Mouse (Mus musculus) stomach, embryonic 14.5 days (tissue): ENCODE measurements around the gene Klhl26. TPM values are rescaled to one million over a fixed set of nuclear protein-coding genes. Genes with fewer than 3 reads are reported as not detected.

Source experiments
- ATAC-seq: fragments of 200-750 bp; cut with Nextera tagmentation; 2 replicates; pipeline ENCODE4 v1.8.0; 2017; ENCODE audit warnings: low read depth, moderate TSS enrichment; ENCODE audit not compliant: insufficient number of reproducible peaks, insufficient read depth, low FRiP score
- H3K27ac ChIP-seq: fragments of 300-500 bp; sonication (generic); 2 replicates; pipeline ENCODE4 v1.5.1; 2014; ENCODE audit warnings: mild to moderate bottlenecking, low read length, moderate library complexity, mixed read lengths
- H3K27me3 ChIP-seq: fragments of 300-500 bp; sonication (generic); 2 replicates; pipeline ENCODE4 v1.6.1; 2014; ENCODE audit warnings: low read length, control low read depth, mixed read lengths; ENCODE audit not compliant: control insufficient read depth, insufficient read depth
- H3K36me3 ChIP-seq: fragments of 300-500 bp; sonication (generic); 2 replicates; pipeline ENCODE4 v1.6.1; 2014; ENCODE audit warnings: mild to moderate bottlenecking, control low read depth, low read length, moderate library complexity, mixed read lengths; ENCODE audit not compliant: control insufficient read depth, insufficient read depth
- H3K4me1 ChIP-seq: fragments of 300-500 bp; sonication (generic); 2 replicates; pipeline ENCODE4 v1.6.1; 2014; ENCODE audit warnings: low read length, control low read depth, mixed read lengths; ENCODE audit not compliant: control insufficient read depth, insufficient read depth
- H3K4me2 ChIP-seq: fragments of 300-500 bp; sonication (generic); replicated peaks from 2 replicates; pipeline ENCODE4 v1.6.1; 2014; ENCODE audit warnings: low read depth, low read length, control low read depth
- H3K4me3 ChIP-seq: fragments of 300-500 bp; sonication (generic); 2 replicates; pipeline ENCODE4 v1.5.1; 2014; ENCODE audit warnings: low read depth, low read length, control low read depth
- H3K9ac ChIP-seq: fragments of 300-500 bp; sonication (generic); replicated peaks from 2 replicates; pipeline ENCODE4 v1.6.1; 2014; ENCODE audit warnings: low read depth, mild to moderate bottlenecking, control low read depth, low read length, moderate library complexity, mixed read lengths
- H3K9me3 ChIP-seq: fragments of 300-500 bp; sonication (generic); 2 replicates; pipeline ENCODE4 v1.6.1; 2016; ENCODE audit warnings: low read depth, low read length, control low read depth; ENCODE audit not compliant: control insufficient read depth
- WGBS: fragments of 180-500 bp; shearing (Covaris S2); extraction: QIAGEN DNeasy Blood & Tissue Kit; methylation state at CpG from one replicate; pipeline ENCODE4 v1.1.7; 2014; 5-methylcytosine and 5-hydroxymethylcytosine counted together
- polyA plus RNA-seq: library from polyadenylated mRNA; unstranded; fragments of >200 nt; fragmentation: Nextera tagmentation; extraction: Ambion mirVana; gene quantifications from 2 replicates; pipeline ENCODE4 v1.2.1, GENCODE M21; 2014

The Klhl26 gene
- polyA plus RNA-seq, 1 experiment from 2014 or later = 22.1 TPM

DNA sequence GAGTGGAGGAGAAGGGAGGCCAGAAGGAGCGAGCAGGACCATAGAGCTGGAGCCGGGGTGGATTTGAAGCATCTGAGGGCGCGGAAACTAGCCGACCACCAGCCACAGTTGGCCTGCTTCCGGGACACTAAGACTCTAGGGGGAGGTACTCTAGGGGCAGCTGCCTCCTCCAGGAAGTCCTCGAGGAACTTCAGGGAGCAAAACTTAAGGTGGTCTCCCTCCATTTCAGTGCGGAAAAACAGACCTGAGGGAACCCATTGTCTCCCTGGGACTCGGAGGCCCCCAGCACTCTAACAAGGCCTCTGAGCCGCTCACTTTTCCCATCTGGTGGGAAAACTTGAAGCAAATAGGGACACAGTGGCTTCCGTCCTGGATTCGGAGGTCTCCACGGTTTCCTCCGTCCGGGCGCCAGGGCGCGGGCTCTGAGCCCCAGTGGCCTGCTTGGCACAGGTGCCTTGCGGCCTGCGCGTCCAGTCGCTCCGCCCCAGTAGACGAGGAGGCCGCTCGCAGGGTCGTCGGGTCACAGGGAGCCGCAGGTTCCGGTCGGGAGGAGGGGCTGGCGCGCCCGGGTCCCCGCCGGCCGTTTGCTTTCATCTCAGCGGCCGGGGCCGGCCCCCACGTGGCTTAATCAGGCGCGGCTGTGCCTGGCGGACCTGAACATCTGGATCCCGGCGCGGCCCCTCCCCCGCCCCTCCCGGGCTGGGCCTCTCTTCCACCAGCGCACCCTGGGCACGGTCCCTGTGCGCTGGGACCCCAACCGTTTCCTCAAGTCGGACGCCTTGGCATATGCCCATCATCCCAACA lies 11.4 kb upstream of the Klhl26 start:
- peaks cover 76% of the 10 kb centered on the region for H3K27me3 ChIP-seq
- H3K9ac ChIP-seq = no peak overlapping the region
- H3K27ac ChIP-seq = no peak overlapping the region
- H3K4me1 ChIP-seq = peaks cover 25% of the 10 kb centered on the region
- no peaks in the 10 kb centered on the region for H3K36me3 ChIP-seq
- peak overlapping the region; percentile 46 for H3K4me2 ChIP-seq
- H3K9me3 ChIP-seq = no peaks in the 10 kb centered on the region
- 4% methylated on average over 55 of the region's 55 CpGs for WGBS
- peak; percentile 16; the same call in 1 of the 2 replicates for ATAC-seq
- peak overlapping the region; percentile 26 for H3K4me3 ChIP-seq

DNA sequence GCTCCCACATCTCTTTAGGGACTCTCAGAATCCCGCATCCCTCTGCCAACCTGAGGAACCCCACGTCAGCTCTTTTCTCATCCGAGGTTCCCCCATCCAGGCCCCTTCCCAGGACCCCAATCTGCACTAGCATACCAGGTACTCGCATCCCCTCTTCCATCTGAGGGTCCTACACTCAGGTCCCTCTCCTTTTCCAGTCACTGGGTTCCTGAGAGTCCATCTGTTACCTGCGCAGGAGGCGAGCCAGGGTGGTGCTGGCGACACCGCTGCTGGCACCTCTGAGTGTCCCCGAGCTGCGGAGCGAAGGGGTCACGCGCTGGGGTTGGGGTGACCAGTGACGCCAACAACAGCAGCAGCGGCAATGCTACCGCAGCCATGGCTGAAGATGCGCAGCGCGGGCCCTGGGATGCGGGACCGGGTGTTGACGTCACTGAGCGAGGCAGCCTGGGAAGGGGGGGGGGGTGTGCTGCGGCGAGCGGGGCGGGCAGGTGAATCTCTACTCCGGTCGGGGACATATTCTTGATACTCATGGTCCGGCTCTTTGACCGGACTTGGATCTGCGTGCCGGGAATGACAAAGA lies 10.3 kb upstream of the Klhl26 start, which contains the start of gene Tmem59l:
Gene Tmem59l, minus strand, starts transcription at position 418 of the 580 bp plus-strand sequence.
- peaks cover 18% of the 10 kb centered on the region for H3K4me1 ChIP-seq
- H3K4me2 ChIP-seq = peak within 1 kb of the TSS; percentile 46
- peaks cover 65% of the 10 kb centered on the region for H3K27me3 ChIP-seq
- H3K9me3 ChIP-seq = no peaks in the 10 kb centered on the region
- no peak within 1 kb of the TSS for H3K9ac ChIP-seq
- no peak within 1 kb of the TSS for H3K27ac ChIP-seq
- 5% methylated on average over 33 of the region's 33 CpGs for WGBS
- no peaks in the 10 kb centered on the region for H3K36me3 ChIP-seq
- ATAC-seq = no peak
- peak within 1 kb of the TSS; percentile 26 for H3K4me3 ChIP-seq

DNA sequence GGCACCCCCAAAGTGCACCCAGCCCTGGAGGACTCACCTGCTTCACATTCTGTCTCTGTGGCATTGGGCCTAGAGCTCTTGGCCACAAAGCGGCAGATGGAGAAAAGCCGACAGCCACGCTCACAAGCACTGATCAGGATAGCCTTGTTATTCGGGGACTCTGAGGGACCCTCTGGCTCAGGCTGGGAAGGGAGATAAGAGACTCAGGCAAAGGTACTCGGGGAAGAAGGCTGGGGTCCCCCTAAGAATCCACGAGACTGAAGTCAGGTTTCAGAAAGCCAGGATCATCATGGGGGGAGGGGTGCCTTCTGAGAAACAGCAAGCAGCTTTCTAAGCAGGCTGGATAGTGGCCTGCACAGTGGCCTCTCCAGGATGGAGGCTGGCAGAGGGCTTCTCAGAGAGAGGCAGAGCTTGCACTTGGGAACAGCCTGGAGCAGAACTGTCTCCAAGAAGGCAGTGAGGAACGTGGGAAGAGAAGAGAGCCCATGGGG lies 9.5 kb upstream of the Klhl26 start:
- Histone ChIP-seq H3K4me1 (peaks cover 18% of the 10 kb centered on the region), H3K9me3 (no peaks in the 10 kb centered on the region), H3K27ac (no peak overlapping the region), H3K27me3 (peaks cover 57% of the 10 kb centered on the region), H3K4me2 (no peak overlapping the region), H3K36me3 (no peaks in the 10 kb centered on the region), H3K9ac (no peak overlapping the region), H3K4me3 (no peak overlapping the region)
- no peak for ATAC-seq
- 54% methylated on average over 7 of the region's 7 CpGs for WGBS

DNA sequence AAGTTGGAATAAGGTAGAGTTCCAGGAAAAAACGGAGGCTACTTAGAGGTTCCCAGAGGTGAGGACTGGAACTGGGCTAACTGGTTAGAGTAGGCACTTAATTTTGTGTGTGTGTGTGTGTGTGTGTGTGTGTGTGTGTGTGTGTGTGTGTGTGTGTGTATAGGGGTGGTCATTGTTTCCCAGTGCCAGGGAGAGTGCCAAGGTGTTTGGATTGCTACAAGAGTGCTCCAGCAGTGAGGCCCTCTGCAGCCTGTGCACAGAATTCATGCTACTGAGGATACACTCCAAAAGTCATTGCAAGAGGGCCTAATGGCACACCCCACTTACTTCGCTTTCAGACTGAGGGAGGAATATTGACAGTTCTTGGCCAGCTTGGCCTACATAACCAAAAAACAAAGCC lies 6.2 kb upstream of the Klhl26 start:
- 56% methylated on average over 2 of the region's 2 CpGs for WGBS
- ATAC-seq = no peak
- no peaks in the 10 kb centered on the region for H3K9me3 ChIP-seq
- no peak overlapping the region for H3K4me3 ChIP-seq
- peaks cover 25% of the 10 kb centered on the region for H3K27me3 ChIP-seq
- no peak overlapping the region for H3K27ac ChIP-seq
- H3K4me2 ChIP-seq = no peak overlapping the region
- no peak overlapping the region for H3K9ac ChIP-seq
- no peaks in the 10 kb centered on the region for H3K36me3 ChIP-seq
- H3K4me1 ChIP-seq = no peaks in the 10 kb centered on the region; the same call in 1 of the 2 replicates

DNA sequence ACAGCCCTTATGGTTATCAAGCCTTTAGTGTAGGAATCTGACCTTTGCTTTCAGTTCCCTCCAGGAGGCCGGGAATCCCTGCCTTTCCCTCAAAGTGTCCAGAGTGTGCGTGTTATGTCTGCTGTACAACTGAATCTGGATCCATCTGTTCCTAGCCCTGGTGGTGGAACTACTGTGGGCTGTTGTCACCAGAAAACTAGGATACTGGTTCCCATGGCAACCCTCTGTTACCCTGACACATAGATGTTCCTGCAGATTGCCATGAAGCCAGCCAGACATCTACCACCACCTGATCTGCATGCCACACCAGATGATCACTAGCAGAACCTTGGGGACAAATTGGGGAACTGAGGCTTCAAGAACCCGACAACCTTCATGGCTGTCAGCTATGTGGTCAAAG lies 5.1 kb upstream of the Klhl26 start:
- WGBS = 68% methylated on average over 3 of the region's 3 CpGs
- no peak overlapping the region for H3K27ac ChIP-seq

DNA sequence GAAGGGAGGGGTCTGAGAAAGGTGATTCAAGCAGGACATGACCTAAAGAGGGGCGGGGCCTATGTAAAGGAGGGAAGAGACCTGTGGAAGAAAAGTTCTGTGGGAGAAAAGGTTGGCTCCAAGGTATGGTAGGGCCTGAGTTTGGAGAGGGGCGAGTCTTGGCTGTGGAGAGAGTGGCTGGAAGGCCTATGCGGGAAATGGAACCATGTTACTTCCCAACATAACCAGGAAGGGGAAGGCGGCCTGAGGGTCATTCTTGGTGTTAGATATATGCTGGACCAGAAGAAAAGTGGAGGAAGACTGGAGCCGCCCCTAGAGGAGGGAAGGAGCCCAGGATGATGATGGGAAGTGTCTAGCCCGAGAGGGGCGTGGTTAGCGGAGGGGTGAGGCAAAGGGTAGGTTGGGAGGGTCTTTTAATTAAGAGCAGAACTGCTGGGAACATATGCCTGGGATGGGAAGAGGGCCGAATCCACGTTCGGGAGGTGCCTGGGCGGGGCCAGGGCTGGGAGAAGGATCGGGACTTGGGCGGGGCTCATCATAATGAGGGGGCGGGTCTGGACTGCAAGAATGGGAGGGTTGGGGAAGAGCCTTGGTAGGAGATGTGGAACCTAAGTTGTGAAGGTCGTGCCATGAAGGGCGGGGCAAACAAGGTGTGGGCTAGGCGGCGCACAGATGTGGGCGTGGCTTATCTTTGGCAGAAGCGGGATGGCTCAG lies 658 bp upstream of the Klhl26 start:
- peak overlapping the region; percentile 7; the same call in 1 of the 2 replicates for H3K27ac ChIP-seq
- no peaks in the 10 kb centered on the region for H3K36me3 ChIP-seq
- no peaks in the 10 kb centered on the region for H3K27me3 ChIP-seq
- H3K4me2 ChIP-seq = peak overlapping the region; percentile 95
- peak overlapping the region; percentile 92 for H3K4me3 ChIP-seq
- H3K4me1 ChIP-seq = peaks cover 14% of the 10 kb centered on the region; the same call in 1 of the 2 replicates
- no peak overlapping the region for H3K9ac ChIP-seq
- ATAC-seq = peak; percentile 43
- no peaks in the 10 kb centered on the region for H3K9me3 ChIP-seq
- 3% methylated on average over 21 of the region's 21 CpGs for WGBS

More for the DNA sequence above, 5.1 kb upstream of the Klhl26 start:
- Histone ChIP-seq H3K36me3 (no peaks in the 10 kb centered on the region), H3K4me2 (no peak overlapping the region), H3K27me3 (peaks cover 18% of the 10 kb centered on the region), H3K9me3 (no peaks in the 10 kb centered on the region), H3K4me1 (0 out of 2 replicates have a peak, but pooled peaks cover 6% of the 10 kb centered on the region), H3K9ac (no peak overlapping the region), H3K4me3 (no peak overlapping the region)
- ATAC-seq = no peak

DNA sequence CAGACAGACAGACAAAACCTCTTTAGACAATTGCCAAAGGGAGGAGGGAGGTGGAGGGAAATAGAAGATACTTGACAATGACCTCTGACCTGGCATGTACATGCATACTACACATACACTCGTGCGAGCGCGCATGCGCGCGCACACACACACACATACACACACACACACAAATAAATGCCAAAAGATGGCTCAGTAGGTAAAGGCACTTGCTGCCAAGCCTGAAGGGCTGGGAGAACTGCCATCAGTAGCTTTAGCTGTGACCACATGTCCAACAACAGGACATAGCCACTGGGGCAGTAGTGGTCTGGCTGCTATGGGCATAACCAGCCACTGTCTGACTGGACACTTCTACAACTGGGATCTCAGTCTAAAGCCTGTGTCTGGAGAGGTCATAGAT lies 4.9 kb downstream of the Klhl26 start:
- 98% methylated on average over 7 of the region's 7 CpGs for WGBS
- no peaks in the 10 kb centered on the region for H3K9me3 ChIP-seq
- H3K4me3 ChIP-seq = no peak overlapping the region
- ATAC-seq = no peak
- H3K27me3 ChIP-seq = no peaks in the 10 kb centered on the region
- H3K9ac ChIP-seq = no peak overlapping the region
- peaks cover 7% of the 10 kb centered on the region; the same call in 1 of the 2 replicates for H3K4me1 ChIP-seq
- no peak overlapping the region for H3K27ac ChIP-seq
- H3K4me2 ChIP-seq = no peak overlapping the region
- H3K36me3 ChIP-seq = no peaks in the 10 kb centered on the region; the same call in 1 of the 2 replicates

GRCm38 (mm10) chr8:70469938-70470337 lies 6.8 kb downstream of the Klhl26 start:
- ATAC-seq = no peak

More at GRCm38 (mm10) chr8:70469938-70470337, 6.8 kb downstream of the Klhl26 start:
- H3K9ac ChIP-seq = no peak overlapping the region
- no peak overlapping the region for H3K4me2 ChIP-seq
- no peak overlapping the region for H3K27ac ChIP-seq
- H3K9me3 ChIP-seq = no peaks in the 10 kb centered on the region
- no peak overlapping the region for H3K4me3 ChIP-seq
- no peaks in the 10 kb centered on the region for H3K4me1 ChIP-seq
- WGBS = 59% methylated on average over 2 of the region's 2 CpGs
- no peaks in the 10 kb centered on the region; the same call in 1 of the 2 replicates for H3K36me3 ChIP-seq
- no peaks in the 10 kb centered on the region for H3K27me3 ChIP-seq
